ENCODE assay signal across 8 mouse cellular contexts in genomic region chr13:23396913-23397312, GRCm38 (mm10). TPM values are rescaled to one million over a fixed set of nuclear protein-coding genes. Genes with fewer than 3 reads are reported as not detected.
DNase-seq lines count a peak whose midpoint lies in the region; ATAC-seq and TF ChIP-seq lines count a peak whose summit lies in the region.
"Not testable (repeated sequence)": the region's sequence is repeated elsewhere in the genome, so short reads cannot be mapped to it uniquely, and the experiment has no call there.

No protein-coding gene starts in this region.

- not testable (repeated sequence) for TF ChIP-seq CTCF in ES-Bruce4 (IDR thresholded peaks at IDR 0.05; ENCODE audit: low read depth, low read length)

- H3K9me3 ChIP-seq in ES-Bruce4 (replicated peaks; ENCODE audit: control insufficient read depth, insufficient read depth, low read length, poor library complexity, severe bottlenecking); forebrain, embryonic 11.5 days (ENCODE audit: control insufficient read depth, low read length); heart, embryonic 15.5 days (replicated peaks); kidney, embryonic 15.5 days (replicated peaks); liver, embryonic 12.5 days (replicated peaks); midbrain, embryonic 14.5 days (ENCODE audit: control insufficient read depth, low read length): not testable (repeated sequence)

- not testable (repeated sequence) for H3K36me3 ChIP-seq in ES-Bruce4 (ENCODE audit: control insufficient read depth, insufficient read depth, low read length, poor library complexity, severe bottlenecking); forebrain, embryonic 11.5 days (ENCODE audit: control insufficient read depth, insufficient read depth, low read length); heart, embryonic 15.5 days; kidney, embryonic 15.5 days; liver, embryonic 12.5 days; midbrain, embryonic 14.5 days (ENCODE audit: control insufficient read depth, insufficient read depth, low read length)

- not testable (repeated sequence) for ATAC-seq in forebrain, embryonic 11.5 days (replicated peaks; ENCODE audit: low FRiP score); heart, embryonic 15.5 days (replicated peaks; ENCODE audit: insufficient number of reproducible peaks, insufficient read depth, low FRiP score, low read depth); kidney, embryonic 15.5 days (replicated peaks; ENCODE audit: low FRiP score); midbrain, embryonic 14.5 days (ENCODE audit: low FRiP score, low TSS enrichment)
- peak; percentile 63; the same call in 1 of the 2 replicates for ATAC-seq in liver, embryonic 12.5 days

- not testable (repeated sequence) for H3K9ac ChIP-seq in ES-Bruce4 (ENCODE audit: low read depth, poor library complexity, severe bottlenecking); forebrain, embryonic 11.5 days (ENCODE audit: low read length); heart, embryonic 15.5 days; kidney, embryonic 15.5 days; liver, embryonic 12.5 days; midbrain, embryonic 14.5 days (replicated peaks; ENCODE audit: low read length)

- H3K4me2 ChIP-seq in forebrain, embryonic 11.5 days (ENCODE audit: low read depth, low read length, severe bottlenecking); midbrain, embryonic 14.5 days (ENCODE audit: low read length): not testable (repeated sequence)
- H3K4me2 ChIP-seq in heart, embryonic 15.5 days: peak overlapping the region; percentile 89
- peak overlapping the region; percentile 75 for H3K4me2 ChIP-seq in kidney, embryonic 15.5 days
- peak overlapping the region; percentile 80 for H3K4me2 ChIP-seq in liver, embryonic 12.5 days

- TF ChIP-seq POLR2A in ES-Bruce4 (IDR thresholded peaks at IDR 0.05; ENCODE audit: insufficient read depth, low read length): not testable (repeated sequence)

- H3K4me3 ChIP-seq in ES-Bruce4 (ENCODE audit: low read depth, low read length): peak overlapping the region; percentile 81
- H3K4me3 ChIP-seq in forebrain, embryonic 11.5 days (ENCODE audit: low read depth, low read length): peak overlapping the region; percentile 49; the same call in 1 of the 2 replicates
- H3K4me3 ChIP-seq in heart, embryonic 15.5 days: peak overlapping the region; percentile 54; the same call in 1 of the 2 replicates
- H3K4me3 ChIP-seq in kidney, embryonic 15.5 days (replicated peaks): peak overlapping the region; percentile 48; the same call in 1 of the 2 replicates
- peak overlapping the region; percentile 61 for H3K4me3 ChIP-seq in liver, embryonic 12.5 days
- H3K4me3 ChIP-seq in midbrain, embryonic 14.5 days (replicated peaks; ENCODE audit: low read depth, low read length): not testable (repeated sequence)

- not testable (repeated sequence) for H3K4me1 ChIP-seq in ES-Bruce4 (ENCODE audit: control insufficient read depth, insufficient read depth, low read length); forebrain, embryonic 11.5 days (replicated peaks; ENCODE audit: control insufficient read depth, insufficient read depth, low read length); midbrain, embryonic 14.5 days (ENCODE audit: control insufficient read depth, insufficient read depth, low read length)
- peaks cover 15% of the 10 kb centered on the region for H3K4me1 ChIP-seq in heart, embryonic 15.5 days (replicated peaks)
- H3K4me1 ChIP-seq in kidney, embryonic 15.5 days: peaks cover 19% of the 10 kb centered on the region
- H3K4me1 ChIP-seq in liver, embryonic 12.5 days: peaks cover 14% of the 10 kb centered on the region

- peaks cover 12% of the 10 kb centered on the region for H3K27me3 ChIP-seq in ES-Bruce4 (ENCODE audit: control insufficient read depth, insufficient read depth, low read length, poor library complexity, severe bottlenecking)
- not testable (repeated sequence) for H3K27me3 ChIP-seq in forebrain, embryonic 11.5 days (ENCODE audit: control insufficient read depth, insufficient read depth, low read length)
- peaks cover 49% of the 10 kb centered on the region for H3K27me3 ChIP-seq in heart, embryonic 15.5 days
- H3K27me3 ChIP-seq in kidney, embryonic 15.5 days: peaks cover 63% of the 10 kb centered on the region
- peaks cover 54% of the 10 kb centered on the region for H3K27me3 ChIP-seq in liver, embryonic 12.5 days (replicated peaks)
- H3K27me3 ChIP-seq in midbrain, embryonic 14.5 days (ENCODE audit: control insufficient read depth, insufficient read depth, low read length): peaks cover 53% of the 10 kb centered on the region

- 9% methylated on average over 14 of the region's 14 CpGs for WGBS in forebrain, embryonic 11.5 days
- 17% methylated on average over 14 of the region's 14 CpGs for WGBS in heart, embryonic 15.5 days
- WGBS in kidney, embryonic 15.5 days: 13% methylated on average over 14 of the region's 14 CpGs
- WGBS in liver, embryonic 12.5 days (ENCODE audit: insufficient replicate concordance): 3% methylated on average over 14 of the region's 14 CpGs
- WGBS in midbrain, embryonic 14.5 days: 10% methylated on average over 14 of the region's 14 CpGs

- DNase-seq in cerebellum, postnatal 10 days: peak; percentile 11 to 21
- DNase-seq in forebrain, embryonic 11.5 days (ENCODE audit: low spot score): peak; percentile 61
- DNase-seq in midbrain, embryonic 14.5 days: peak; percentile 5
- DNase-seq in thymus, postnatal 14 days: peak; percentile 17

- not testable (repeated sequence) for H3K27ac ChIP-seq in ES-Bruce4 (ENCODE audit: insufficient read depth, low read length); forebrain, embryonic 11.5 days (ENCODE audit: low read depth, low read length); heart, embryonic 15.5 days; kidney, embryonic 15.5 days; liver, embryonic 12.5 days; midbrain, embryonic 14.5 days (replicated peaks; ENCODE audit: low read depth, low read length)

- TF ChIP-seq EP300 in ES-Bruce4 (IDR thresholded peaks at IDR 0.05; ENCODE audit: insufficient read depth, low read depth, low read length): not testable (repeated sequence)

RNA-seq across cellular contexts. Expression of gene Abt1, which starts 26.8 kb away (rescaled TPM):
- 10.0 and 10.3 TPM in 2 replicates for polyA plus RNA-seq in ES-Bruce4 (2011; ENCODE audit: insufficient read depth, insufficient read length, low read depth, missing spikeins)
- polyA plus RNA-seq in forebrain, embryonic 11.5 days (2014; fragmentation: Nextera tagmentation; extraction: Ambion mirVana): 13.0 and 13.5 TPM in 2 replicates
- 8.1 and 8.2 TPM in 2 replicates for polyA plus RNA-seq in heart, embryonic 15.5 days (2015; fragmentation: Nextera tagmentation; extraction: Ambion mirVana)
- 13.5 and 13.7 TPM in 2 replicates for polyA plus RNA-seq in kidney, embryonic 15.5 days (2015; fragmentation: Nextera tagmentation; extraction: Ambion mirVana)
- 8.8 and 9.6 TPM in 2 replicates for polyA plus RNA-seq in liver, embryonic 12.5 days (2016; fragmentation: Nextera tagmentation; extraction: Ambion mirVana)
- 9.3 and 9.9 TPM in 2 replicates for polyA plus RNA-seq in midbrain, embryonic 14.5 days (2014; fragmentation: Nextera tagmentation; extraction: Ambion mirVana)

RNA-seq across cellular contexts. Expression of gene Zfp322a, which starts 27.9 kb away (rescaled TPM):
- polyA plus RNA-seq in ES-Bruce4 (2011; ENCODE audit: insufficient read depth, insufficient read length, low read depth, missing spikeins): 47.3 and 52.8 TPM in 2 replicates
- polyA plus RNA-seq in forebrain, embryonic 11.5 days (2014; fragmentation: Nextera tagmentation; extraction: Ambion mirVana): 61.9 and 72.7 TPM in 2 replicates
- polyA plus RNA-seq in heart, embryonic 15.5 days (2015; fragmentation: Nextera tagmentation; extraction: Ambion mirVana): 33.4 and 39.1 TPM in 2 replicates
- 48.8 and 48.9 TPM in 2 replicates for polyA plus RNA-seq in kidney, embryonic 15.5 days (2015; fragmentation: Nextera tagmentation; extraction: Ambion mirVana)
- polyA plus RNA-seq in liver, embryonic 12.5 days (2016; fragmentation: Nextera tagmentation; extraction: Ambion mirVana): 19.5 and 21.6 TPM in 2 replicates
- 41.2 and 64.4 TPM in 2 replicates for polyA plus RNA-seq in midbrain, embryonic 14.5 days (2014; fragmentation: Nextera tagmentation; extraction: Ambion mirVana)

Comparison
In these comparisons a context has a peak if more than half of its experiments do, and no peak if none do; other contexts are left out.
1. DNase-seq: peak in every context shown above with its lines; median percentile 61 in forebrain, embryonic 11.5 days; 17 in thymus, postnatal 14 days; 16 in cerebellum, postnatal 10 days; 5 in midbrain, embryonic 14.5 days.